Mouse (Mus musculus) olfactory bulb, adult 2 months (tissue): ENCODE data around the gene Rarg. TPM values are rescaled to one million over a fixed set of nuclear protein-coding genes. Genes with fewer than 3 reads are reported as not detected.

Experiments used
- H3K27ac ChIP-seq: fragments of 200-500 bp; 2 replicates; pipeline ENCODE4 v1.5.1; 2012; ENCODE audit warnings: low read depth, low read length; ENCODE audit not compliant: insufficient read depth
- H3K4me1 ChIP-seq: fragments of 200-500 bp; 2 replicates; pipeline ENCODE4 v1.6.1; 2012; ENCODE audit warnings: low read length; ENCODE audit not compliant: control insufficient read depth, insufficient read depth
- H3K4me3 ChIP-seq: fragments of 200-500 bp; 2 replicates; pipeline ENCODE4 v1.5.1; 2012; ENCODE audit warnings: mild to moderate bottlenecking, low read depth, low read length, moderate library complexity; ENCODE audit not compliant: insufficient read depth
- CTCF ChIP-seq: fragments of 200-500 bp; IDR thresholded peaks from 2 replicates; pipeline ENCODE4 v1.5.1; 2012; ENCODE audit warnings: low read depth, mild to moderate bottlenecking, low read length, moderate library complexity; ENCODE audit not compliant: insufficient read depth
- POLR2A ChIP-seq: fragments of 200-500 bp; IDR thresholded peaks from 2 replicates; pipeline ENCODE4 v1.6.1; 2012; ENCODE audit warnings: mild to moderate bottlenecking, low read depth, low read length, moderate library complexity; ENCODE audit not compliant: insufficient read depth
- WGBS: fragments of 180-500 bp; shearing (Covaris S2); methylation state at CpG from one replicate; pipeline ENCODE4 v1.1.7; 2018; 5-methylcytosine and 5-hydroxymethylcytosine counted together
- polyA plus RNA-seq: library from polyadenylated mRNA; stranded (reverse); fragments of >200 nt; gene quantifications from 2 replicates; pipeline ENCODE4 v1.2.4, GENCODE M21; 2012; ENCODE audit warnings: low replicate concordance; ENCODE audit not compliant: missing spikeins, insufficient read depth, insufficient read length

Gene Rarg
- not detected in 2 replicates for polyA plus RNA-seq

- Histone ChIP-seq H3K27ac (peak within 1 kb of the TSS; percentile 33), H3K4me1 (peaks cover 21% of the 10 kb centered on the region), H3K4me3 (peak within 1 kb of the TSS; percentile 70)
- TF ChIP-seq CTCF = no peak
- no peak for TF ChIP-seq POLR2A
- 2% methylated on average over 45 of the region's 46 CpGs for WGBS
These were observed at the start of gene Rarg for GRCm38 (mm10) chr15:102257202-102258075. TSS of gene Rarg (minus strand) at chr15:102257517.

- Histone ChIP-seq H3K4me3 (no peak overlapping the region), H3K27ac (no peak overlapping the region), H3K4me1 (no peaks in the 10 kb centered on the region)
- WGBS = 95% methylated on average over 6 of the region's 6 CpGs
- TF ChIP-seq POLR2A = no peak
- no peak for TF ChIP-seq CTCF
These were observed 45.2 kb upstream of the Rarg start for GRCm38 (mm10) chr15:102302542-102302941.

- peak overlapping the region; percentile 69 for H3K4me3 ChIP-seq
- no peaks in the 10 kb centered on the region for H3K4me1 ChIP-seq
- H3K27ac ChIP-seq = no peak overlapping the region
- TF ChIP-seq POLR2A = no peak
- WGBS = 5% methylated on average over 24 of the region's 24 CpGs
These were observed 39.2 kb upstream of the Rarg start for GRCm38 (mm10) chr15:102296368-102297006.

GRCm38 (mm10) chr15:102295633-102296367 lies 38.5 kb upstream of the Rarg start, which contains the start of gene Espl1:
TSS of gene Espl1 (plus strand) at chr15:102296266.
- Histone ChIP-seq H3K4me3 (peak within 1 kb of the TSS; percentile 69), H3K4me1 (no peaks in the 10 kb centered on the region), H3K27ac (no peak within 1 kb of the TSS)
- TF ChIP-seq CTCF (no peak), POLR2A (no peak)
- WGBS = 3% methylated on average over 25 of the region's 25 CpGs

GRCm38 (mm10) chr15:102287395-102287794 lies 30.1 kb upstream of the Rarg start:
- H3K27ac ChIP-seq = no peak overlapping the region
- TF ChIP-seq POLR2A = no peak
- no peak for TF ChIP-seq CTCF
- H3K4me3 ChIP-seq = no peak overlapping the region
- no peaks in the 10 kb centered on the region for H3K4me1 ChIP-seq

- Histone ChIP-seq H3K27ac (no peak overlapping the region), H3K4me3 (no peak overlapping the region), H3K4me1 (peaks cover 20% of the 10 kb centered on the region)
- 82% methylated on average over 3 of the region's 3 CpGs for WGBS
- no peak for TF ChIP-seq CTCF
- no peak for TF ChIP-seq POLR2A
These were observed 26.3 kb upstream of the Rarg start for GRCm38 (mm10) chr15:102283648-102284047.

- H3K27ac ChIP-seq = no peak overlapping the region
- no peak overlapping the region for H3K4me3 ChIP-seq
- TF ChIP-seq CTCF = no peak
- TF ChIP-seq POLR2A = no peak
- 84% methylated on average over 8 of the region's 8 CpGs for WGBS
- H3K4me1 ChIP-seq = peaks cover 21% of the 10 kb centered on the region
These were observed 25.4 kb upstream of the Rarg start for GRCm38 (mm10) chr15:102282463-102283292.

GRCm38 (mm10) chr15:102280623-102281022 lies 23.3 kb upstream of the Rarg start:
- Histone ChIP-seq H3K27ac (no peak overlapping the region), H3K4me1 (peaks cover 21% of the 10 kb centered on the region), H3K4me3 (no peak overlapping the region)
- no peak for TF ChIP-seq CTCF
- no peak for TF ChIP-seq POLR2A
- WGBS = 95% methylated on average over 19 of the region's 19 CpGs
